Mouse (Mus musculus) heart, adult 11 months (tissue): ENCODE data around the gene Junb.
A peak's percentile ranks its signal among the peaks of the same experiment; 100 is the strongest.

Experiments
- DNase-seq: peaks from one replicate; pipeline ENCODE4 v3.0.0; 2022

Gene Junb

GRCm38 (mm10) chr8:84987388-84987787 lies 8.9 kb upstream of the Junb start:
- DNase-seq = no peak

- DNase-seq = no peak
Observed at GRCm38 (mm10) chr8:84986379-84986945, 7.9 kb upstream of the Junb start.

DNA sequence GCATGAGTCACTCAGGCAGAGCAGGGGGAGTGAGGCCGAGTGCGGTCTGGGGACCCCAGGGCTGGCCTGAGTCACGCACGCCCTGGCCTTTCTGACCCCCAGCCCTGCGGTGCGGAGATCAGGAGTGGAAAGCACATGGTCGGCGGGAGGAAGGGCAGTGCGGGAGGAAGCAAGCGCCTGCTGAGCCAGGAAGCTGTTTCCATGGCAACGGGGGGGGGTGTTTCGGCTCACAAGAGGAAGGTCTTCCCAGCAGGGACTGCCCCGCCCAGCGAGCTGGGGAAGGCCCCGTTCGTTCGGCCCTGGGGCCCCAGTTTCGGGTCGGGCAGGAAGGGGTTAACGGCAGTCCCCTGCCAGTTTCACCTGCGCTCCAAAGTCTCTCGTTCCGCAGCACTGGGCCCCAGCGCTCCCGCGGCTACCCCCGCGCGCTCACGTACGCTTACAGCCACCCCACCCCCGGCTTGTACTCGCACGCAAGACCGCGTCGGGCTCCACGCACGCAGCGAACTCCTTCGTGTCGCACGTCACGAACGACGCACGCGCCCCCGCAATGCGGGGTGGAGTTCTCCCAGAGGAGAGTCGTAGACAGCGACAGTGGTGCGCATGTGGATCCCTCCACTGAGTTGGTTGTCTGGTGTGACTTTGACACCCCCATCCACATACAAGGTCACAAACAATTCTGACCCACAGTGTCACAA lies 7.3 kb upstream of the Junb start:
- DNase-seq = peak; percentile 100

- DNase-seq = no peak
Observed at GRCm38 (mm10) chr8:84985049-84985683, 6.6 kb upstream of the Junb start.

GRCm38 (mm10) chr8:84984294-84985048 lies 6.0 kb upstream of the Junb start:
- DNase-seq = peak; percentile 98

DNA sequence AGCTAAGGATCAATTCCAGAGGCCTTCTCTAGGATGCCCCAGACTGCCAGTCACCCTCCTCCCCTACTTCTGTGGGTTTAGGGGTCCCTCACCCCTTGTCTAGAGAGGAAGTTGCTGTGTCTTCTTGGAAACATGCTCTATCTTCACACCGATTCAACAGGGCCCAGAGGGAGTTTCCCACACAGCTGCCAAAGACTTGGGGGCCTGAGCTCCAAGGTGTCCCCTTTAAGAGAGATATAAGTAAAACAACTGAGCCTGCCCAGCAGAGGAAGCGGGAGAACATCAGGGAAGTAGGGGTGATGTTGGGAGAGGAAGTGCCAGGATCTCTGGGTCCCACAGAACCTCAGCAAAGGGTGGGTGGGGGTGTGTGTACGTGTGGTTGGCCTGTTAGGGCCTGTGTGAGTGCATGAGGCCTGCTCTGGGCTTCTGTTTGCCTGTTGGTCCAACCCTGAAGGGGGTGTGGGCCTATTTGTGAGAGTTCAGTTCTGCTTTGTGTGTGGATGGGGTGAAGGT lies 4.0 kb upstream of the Junb start:
- DNase-seq = peak; percentile 94

DNA sequence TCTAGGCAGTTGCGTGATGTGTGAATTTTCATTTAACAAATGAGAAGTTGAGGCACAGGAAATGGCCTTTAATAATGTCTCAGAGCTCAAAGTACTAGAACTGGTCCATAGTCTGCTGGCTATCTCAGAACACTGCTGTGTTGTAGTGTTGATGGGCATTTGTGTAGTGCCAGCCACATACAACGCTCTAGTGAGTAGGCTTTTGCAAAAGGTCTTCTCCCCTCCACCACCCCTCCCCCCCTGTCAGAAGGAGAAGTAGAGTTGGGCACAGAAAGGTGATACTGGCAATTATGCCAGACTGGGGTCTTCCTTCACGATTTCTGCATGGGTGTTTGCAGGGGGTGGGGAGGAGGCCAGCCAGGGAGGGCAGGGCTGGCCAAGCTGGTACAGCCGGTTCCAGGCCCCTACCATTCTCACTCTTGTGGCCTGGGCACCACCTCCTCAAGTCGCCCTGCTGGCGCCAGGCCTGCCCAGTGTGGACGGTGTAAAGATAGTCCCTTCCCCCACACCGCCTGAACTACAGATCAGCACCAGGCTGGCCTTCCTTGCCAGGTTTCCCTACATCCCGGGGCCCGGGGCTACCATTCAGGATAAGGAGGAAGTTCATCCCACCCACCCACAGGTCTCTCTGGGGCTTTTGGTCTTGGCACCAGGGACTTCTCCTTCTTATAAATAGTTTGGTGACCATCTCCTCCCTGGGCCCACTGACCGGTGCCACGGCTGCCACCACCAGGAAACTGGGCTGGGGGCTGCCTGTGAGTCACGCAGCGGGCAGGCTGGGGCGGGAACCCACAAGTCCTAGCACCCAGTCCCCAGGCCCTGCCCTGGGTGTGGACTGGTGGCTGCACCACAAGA lies 3.4 kb upstream of the Junb start:
- DNase-seq = peak; percentile 96

DNA sequence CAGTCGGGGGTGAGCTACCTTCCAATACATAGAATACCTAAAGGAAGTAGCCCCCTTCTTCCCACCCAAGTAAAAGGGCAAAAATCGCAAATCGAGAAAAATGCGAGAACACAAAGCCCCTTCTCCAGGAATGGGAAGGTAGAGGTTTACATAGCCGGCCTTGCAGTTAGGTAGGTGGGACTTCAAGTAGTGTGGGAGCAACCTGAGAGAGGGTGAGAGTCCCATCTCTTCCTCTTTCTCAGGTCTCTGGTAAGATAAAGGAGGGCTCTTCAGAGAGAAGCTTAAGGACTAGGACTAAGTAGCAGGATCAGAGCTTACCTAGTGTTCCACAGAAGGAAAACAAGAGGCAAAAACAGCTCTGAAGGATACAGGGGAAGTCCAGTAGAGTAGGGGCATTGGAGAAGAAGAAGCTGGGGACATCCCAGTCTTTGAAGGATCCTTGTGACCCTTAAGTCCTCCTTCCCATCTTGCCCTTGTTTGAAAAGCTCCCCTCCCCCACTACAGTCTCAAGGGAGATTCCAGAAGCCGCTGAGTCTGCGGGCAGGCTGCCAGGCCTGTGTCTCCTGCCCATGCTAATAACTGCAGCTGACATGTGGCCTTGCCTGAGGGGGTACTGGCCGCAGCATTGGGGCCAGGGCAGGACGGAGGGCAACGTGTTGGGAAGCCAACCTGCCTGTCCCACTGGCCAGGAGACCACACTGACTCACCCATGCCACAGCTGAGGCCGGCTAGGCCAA lies 2.3 kb upstream of the Junb start:
- DNase-seq = peak; percentile 99

DNA sequence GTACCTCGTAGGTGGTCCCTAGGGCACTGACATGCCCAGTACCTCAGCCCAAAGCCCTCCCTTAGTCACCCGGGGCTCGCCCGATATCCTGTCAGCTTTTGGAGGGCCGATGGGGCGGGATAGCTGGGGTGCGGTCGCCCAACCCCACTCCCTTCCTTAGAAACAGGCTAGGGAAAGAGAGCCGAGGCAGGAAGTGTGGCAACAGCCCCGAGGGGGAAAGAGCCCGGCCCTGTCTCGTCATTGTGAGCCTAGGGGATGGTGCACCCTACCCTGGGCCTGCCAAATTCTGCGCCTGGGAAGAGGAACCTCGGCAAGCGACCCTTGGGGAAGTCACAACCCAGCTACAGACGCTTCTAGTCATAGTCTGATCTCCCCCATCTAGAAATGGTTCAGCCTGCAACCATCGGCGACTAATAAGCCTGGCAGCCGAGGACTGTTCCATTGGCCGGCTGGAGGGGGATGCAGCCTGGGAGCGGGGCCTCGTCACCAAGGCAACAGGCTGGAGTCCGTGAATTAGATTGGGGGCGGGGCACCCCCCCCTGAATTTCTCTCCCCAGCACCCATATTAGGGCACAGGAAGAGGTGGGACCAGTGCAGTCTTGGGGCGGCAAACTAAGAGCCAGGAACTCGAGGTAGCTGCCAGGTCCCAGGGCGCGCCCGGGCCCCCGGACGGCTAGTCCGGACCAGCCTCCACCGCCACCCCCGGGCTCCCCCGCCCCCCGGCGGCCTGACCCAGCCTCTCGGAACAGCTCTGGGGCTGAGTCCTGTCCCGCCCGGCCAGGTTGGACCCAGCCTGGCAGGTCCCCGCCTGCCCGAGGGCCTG lies 1.3 kb upstream of the Junb start:
- peak; percentile 100 for DNase-seq

DNA sequence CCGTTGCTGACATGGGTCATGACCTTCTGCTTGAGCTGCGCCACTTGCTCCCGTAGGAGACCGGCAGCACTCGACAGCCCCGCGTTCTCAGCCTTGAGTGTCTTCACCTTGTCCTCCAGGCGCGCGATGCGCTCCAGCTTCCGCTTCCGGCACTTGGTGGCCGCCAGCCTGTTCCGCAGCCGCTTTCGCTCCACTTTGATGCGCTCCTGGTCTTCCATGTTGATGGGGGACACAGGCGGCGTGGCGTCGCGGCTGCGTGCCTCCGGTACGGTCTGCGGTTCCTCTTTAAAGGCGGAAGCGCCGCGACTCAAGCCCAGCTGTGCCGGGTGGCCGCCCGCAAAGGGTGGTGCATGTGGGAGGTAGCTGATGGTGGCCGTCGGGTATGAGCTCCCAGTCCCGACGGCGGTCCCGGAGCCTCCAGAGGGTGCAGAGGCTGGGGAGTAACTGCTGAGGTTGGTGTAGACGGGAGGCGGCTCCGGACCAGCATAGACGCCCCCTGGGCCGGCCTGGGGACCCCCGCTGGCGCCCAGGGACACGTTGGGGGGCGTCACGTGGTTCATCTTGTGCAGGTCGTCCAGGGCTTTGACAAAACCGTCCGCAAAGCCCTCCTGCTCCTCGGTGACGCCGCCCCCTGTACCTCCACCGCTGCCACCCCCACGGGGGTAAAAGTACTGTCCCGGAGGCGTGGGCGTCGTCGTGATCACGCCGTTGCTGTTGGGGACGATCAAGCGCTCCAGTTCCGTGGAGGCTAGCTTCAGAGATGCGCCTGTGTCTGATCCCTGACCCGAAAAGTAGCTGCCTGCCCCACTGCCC lies 877 bp downstream of the Junb start:
- peak; percentile 98 for DNase-seq

DNA sequence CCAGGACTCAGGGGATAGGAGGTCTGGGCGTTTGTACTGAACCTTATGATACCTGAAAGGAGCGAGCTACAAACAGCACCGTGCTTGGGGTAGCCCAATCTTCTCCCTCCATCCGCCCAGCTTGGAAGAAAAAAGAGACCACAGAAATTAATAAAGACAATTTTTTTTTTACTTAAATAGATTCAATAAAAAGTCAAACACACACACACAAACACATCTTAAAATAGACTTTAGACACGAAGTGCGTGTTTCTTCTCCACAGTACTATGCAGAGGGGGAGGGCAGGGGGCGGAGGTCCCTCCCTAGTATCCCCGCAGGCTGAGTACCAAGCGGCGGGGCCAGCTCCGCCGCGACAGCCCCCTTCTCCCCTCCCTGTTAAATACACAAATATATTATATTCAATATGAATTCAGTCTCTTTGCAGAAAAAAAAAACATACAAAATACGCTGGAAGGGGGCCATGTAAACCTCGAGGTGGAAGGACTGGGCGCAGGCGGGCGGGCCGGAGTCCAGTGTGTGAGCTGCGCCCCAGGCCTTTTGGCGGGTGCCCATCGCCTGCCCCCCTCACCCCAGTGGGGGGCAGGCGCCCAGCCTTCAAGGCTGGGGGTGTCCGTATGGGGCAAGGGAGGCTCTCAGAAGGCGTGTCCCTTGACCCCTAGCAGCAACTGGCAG lies 1.6 kb downstream of the Junb start:
- DNase-seq = no peak

GRCm38 (mm10) chr8:84976031-84976762 lies 2.3 kb downstream of the Junb start:
- peak; percentile 100 for DNase-seq

DNA sequence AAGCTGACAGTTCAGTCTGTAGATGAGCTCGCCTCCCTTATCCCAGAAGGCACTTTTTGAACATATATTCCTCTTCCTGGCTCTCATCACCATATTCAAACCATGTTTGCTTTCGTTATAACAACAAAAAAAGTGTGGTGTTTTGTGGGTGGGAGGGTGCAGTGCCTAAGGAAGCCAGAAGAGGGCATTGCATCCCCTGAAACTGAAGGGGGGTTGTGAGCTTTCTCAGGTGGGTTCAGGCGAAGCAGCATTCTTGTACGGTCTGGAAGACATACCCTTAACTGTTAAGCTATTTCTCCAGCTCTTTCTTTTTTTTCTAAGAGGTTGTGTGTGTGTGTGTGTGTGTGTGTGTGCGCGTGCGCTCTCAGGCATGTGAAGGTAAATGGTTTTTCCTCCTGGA lies 3.1 kb downstream of the Junb start:
- peak; percentile 97 for DNase-seq

- no peak for DNase-seq
Observed at GRCm38 (mm10) chr8:84974543-84975142, 3.9 kb downstream of the Junb start.

- DNase-seq = peak; percentile 97
Observed at GRCm38 (mm10) chr8:84973803-84974542, 4.5 kb downstream of the Junb start.

GRCm38 (mm10) chr8:84973079-84973478 lies 5.4 kb downstream of the Junb start:
- DNase-seq = peak; percentile 86

GRCm38 (mm10) chr8:84970913-84971312 lies 7.6 kb downstream of the Junb start:
- peak; percentile 87 for DNase-seq
